Mouse (Mus musculus) layer of hippocampus, adult 18-20 months (tissue): ENCODE data around the gene Mrps18b. TPM values are rescaled to one million over a fixed set of nuclear protein-coding genes. Genes with fewer than 3 reads are reported as not detected.

Source experiments
- microRNA-seq, 2 experiments: library from miRNA; unstranded; fragments of <30 nt; microRNA quantifications; one replicate each; pipeline ENCODE4 v1.2.0; 2021
- total RNA-seq, 2 experiments: library from RNA; stranded (reverse); gene quantifications; 2 replicates each; pipeline ENCODE4 v1.2.3; 2021

Mrps18b gene
- total RNA-seq, 2 experiments from 2014 or later: 37.8 to 44.3 TPM

Small RNA genes within 50 kb of the gene (microRNA-seq; reads per million reads assigned to microRNA genes)
- gene Gm28033 (0 to 0.59 reads per million in 2 experiments), gene Mir1894 (0 to 0.25 reads per million in 2 experiments), gene Mir877 (228 to 241 reads per million in 2 experiments)

Other genes starting within 250 kb of the Mrps18b start
- 10 to 100 TPM; 35.9 to 37.4 TPM for gene Vars2, start 248.8 kb downstream of the Mrps18b start, total RNA-seq
- 10 to 100 TPM; 33.3 to 34.5 TPM for gene Gtf2h4, start 242.7 kb downstream of the Mrps18b start, total RNA-seq
- 10 to 100 TPM; 59.0 to 59.7 TPM for gene Ddr1, start 211.8 kb downstream of the Mrps18b start, total RNA-seq
- 1 to 10 TPM; 5.2 to 6.0 TPM for gene Ier3, start 94.7 kb downstream of the Mrps18b start, total RNA-seq
- 100 to 1,000 TPM; 122 to 131 TPM for gene Flot1, start 93.2 kb downstream of the Mrps18b start, total RNA-seq
- gene Tubb5, start 78.1 kb downstream of the Mrps18b start, total RNA-seq: 100 to 1,000 TPM; 326 to 341 TPM
- gene Mdc1, start 74.9 kb downstream of the Mrps18b start, total RNA-seq: 10 to 100 TPM; 17.2 to 18.5 TPM
- gene Nrm, start 55.1 kb downstream of the Mrps18b start, total RNA-seq: 1 to 10 TPM; 1.6 to 1.9 TPM
- 1 to 10 TPM; 7.1 to 7.6 TPM for gene Ppp1r18, start 50.8 kb downstream of the Mrps18b start, total RNA-seq
- 10 to 100 TPM; 25.0 to 30.2 TPM for gene Dhx16, start 36.6 kb downstream of the Mrps18b start, total RNA-seq
- gene 2310061I04Rik, start 19.0 kb downstream of the Mrps18b start, total RNA-seq: 10 to 100 TPM; 52.9 to 56.7 TPM
- gene Atat1, start 6.3 kb downstream of the Mrps18b start, total RNA-seq: 10 to 100 TPM; 51.0 to 59.0 TPM
- 10 to 100 TPM; 66.5 to 72.5 TPM for gene Ppp1r10, start within 50 bp of the Mrps18b start, total RNA-seq
- 10 to 100 TPM; 65.0 to 73.2 TPM for gene Abcf1, start 53.4 kb upstream of the Mrps18b start, total RNA-seq
- 100 to 1,000 TPM; 147 to 150 TPM for gene Gnl1, start 63.5 kb upstream of the Mrps18b start, total RNA-seq
- 10 to 100 TPM; 39.8 to 41.6 TPM for gene Prr3, start 63.8 kb upstream of the Mrps18b start, total RNA-seq
- 1 to 10 TPM; 1.1 to 1.2 TPM for gene H2-T24, start 104.2 kb upstream of the Mrps18b start, total RNA-seq
- gene H2-T23, start 116.5 kb upstream of the Mrps18b start, total RNA-seq: 1 to 10 TPM; 5.4 to 5.9 TPM
- 10 to 100 TPM; 13.9 to 15.2 TPM for gene H2-T22, start 126.4 kb upstream of the Mrps18b start, total RNA-seq
- gene Gm6034, start 126.6 kb upstream of the Mrps18b start, total RNA-seq: not detected
- gene Gm11127, start 142.0 kb upstream of the Mrps18b start, total RNA-seq: 1 to 10 TPM in 1 of 2 experiments, under 1 TPM in 1; 0.89 to 1.6 TPM
- gene Gm19684, start 205.3 kb upstream of the Mrps18b start, total RNA-seq: not detected
- gene Gm7030, start 213.0 kb upstream of the Mrps18b start, total RNA-seq: not detected